Mouse (Mus musculus) heart, adult 18-20 months (tissue): ENCODE measurements at regions not wholly inside any gene's neighbourhood (a gene's known extent, or its start where the extent isn't known, plus 50 kb on each side); places are given as distances from the start of the nearest gene placed in this dataset.
A peak's percentile ranks its signal among the peaks of the same experiment; 100 is the strongest.

Experiments used
- DNase-seq, 2 experiments: peaks; one replicate each; pipeline ENCODE4 v3.0.0; 2021 to 2022; ENCODE audit warnings: mixed read lengths in 1 of 2

DNA sequence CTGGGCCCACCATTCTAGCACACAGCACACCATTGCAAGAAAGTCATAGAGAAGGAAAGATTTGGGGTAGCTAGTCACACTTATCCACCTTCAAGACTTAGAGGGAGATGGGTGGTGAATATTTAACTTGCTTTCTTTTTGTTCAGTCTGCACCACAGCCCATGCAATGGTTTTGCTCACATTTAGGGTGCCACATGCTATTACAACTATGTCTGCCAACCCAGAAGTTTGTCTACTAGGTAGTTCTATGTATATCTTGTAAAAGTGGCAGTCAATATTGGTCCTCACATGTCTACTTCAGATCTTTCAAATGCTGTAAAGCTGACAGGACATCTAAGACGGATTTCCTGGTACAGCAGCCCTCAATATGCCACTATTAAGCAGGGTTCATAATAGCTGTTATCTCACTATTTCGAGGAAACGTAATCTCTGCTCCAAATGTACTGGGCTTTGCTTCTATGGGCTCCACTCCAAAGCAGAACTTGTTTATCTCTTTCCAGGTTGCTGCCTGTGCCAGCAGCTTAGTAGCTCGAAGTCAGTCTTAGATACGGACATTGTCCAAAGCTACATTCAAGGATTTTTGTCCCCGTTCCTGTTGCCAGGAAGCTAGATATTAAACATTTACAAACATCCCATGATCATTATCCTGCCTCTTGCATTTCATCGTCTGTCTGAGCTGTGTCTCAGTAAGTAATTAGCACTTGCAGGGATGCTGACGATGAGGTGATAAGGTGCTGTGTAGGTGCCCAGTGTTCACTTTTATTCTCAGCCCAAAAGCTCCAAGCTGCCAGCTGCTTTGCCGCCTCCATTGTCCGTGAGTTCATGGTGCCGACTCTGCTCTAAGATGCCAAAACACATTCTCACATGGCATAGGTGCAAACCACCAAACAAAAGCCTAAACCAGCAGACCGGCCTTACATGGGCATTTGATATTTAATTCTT lies 327.8 kb upstream of the Robo2 start:
- DNase-seq, result peak; percentile 8 to 13

DNA sequence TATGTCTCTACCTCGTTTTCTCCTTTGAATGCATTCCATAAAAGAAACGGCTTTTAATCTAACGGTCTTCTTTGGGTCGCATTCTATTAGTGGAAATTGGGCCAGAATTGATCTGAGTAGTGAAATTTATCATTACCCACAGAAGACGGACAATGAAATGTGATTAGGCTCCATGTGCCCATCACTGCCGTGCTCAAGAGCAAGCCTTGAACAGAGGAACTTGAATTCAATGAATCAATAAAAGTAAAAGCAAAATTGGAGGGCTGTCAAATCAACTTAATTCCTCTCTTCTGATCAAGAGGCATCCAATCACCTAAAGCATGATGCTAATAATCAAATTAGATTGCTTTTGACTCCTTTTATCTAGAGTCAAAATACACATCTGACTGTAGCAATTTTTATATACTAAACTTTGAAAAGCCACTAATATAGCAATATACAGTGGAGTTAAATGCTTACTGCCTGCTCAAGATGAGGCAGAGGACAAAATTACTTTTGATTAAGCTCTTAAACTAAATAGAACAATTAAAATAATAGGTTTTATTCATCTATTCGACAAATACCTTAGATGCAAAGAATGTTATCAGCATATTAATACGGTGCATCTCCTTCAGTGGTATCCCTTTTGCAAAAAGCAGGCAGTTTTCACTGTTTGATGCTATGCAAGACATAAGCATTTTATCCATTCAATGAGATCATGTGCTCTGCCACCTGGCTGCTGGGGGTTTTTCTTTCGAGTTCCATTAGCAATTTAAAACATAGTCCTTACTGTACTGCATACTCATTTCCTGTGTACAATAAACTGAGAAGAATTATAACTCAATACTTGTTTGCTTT lies 321.5 kb upstream of the Robo2 start:
- no peak for DNase-seq

GRCm38 (mm10) chr16:74730169-74730794 lies 318.7 kb upstream of the Robo2 start:
- DNase-seq, result no peak

DNA sequence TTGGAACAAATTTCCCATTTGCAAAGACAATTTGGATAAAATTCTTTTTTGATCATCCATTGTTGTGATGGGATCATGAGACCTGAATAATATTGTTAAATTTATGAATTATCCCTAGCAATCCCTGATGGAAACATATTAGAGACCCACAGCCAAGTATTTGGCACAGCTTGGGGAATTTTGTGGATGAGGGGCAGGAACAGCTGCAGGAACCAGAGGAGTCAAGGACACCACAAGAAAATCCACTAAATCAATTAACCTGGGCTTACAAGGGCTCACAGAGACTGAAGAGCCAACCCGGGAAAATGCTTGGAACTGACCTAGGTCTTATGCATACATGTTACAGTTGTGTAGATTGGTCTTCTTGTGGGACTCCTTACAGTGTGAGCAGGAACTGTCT lies 311.6 kb upstream of the Robo2 start:
- no peak for DNase-seq

DNA sequence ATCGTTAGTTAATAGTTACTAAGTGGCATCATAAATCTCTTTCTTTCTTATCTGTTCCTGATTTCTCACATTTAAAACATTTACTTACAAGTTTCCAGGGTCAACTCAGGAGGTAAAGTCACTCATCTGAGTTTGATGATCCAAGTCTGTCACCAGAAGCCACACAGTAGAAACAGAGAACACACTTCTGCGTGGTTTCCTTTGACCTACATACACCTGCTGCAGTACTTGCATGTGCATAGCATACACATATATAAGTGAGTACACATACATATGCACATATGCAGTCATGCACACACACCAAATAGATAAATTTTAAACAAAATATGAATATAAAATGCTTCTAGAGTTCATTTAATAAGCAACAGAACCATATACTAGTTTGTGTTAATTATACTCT lies 306.5 kb upstream of the Robo2 start:
- no peak for DNase-seq

DNA sequence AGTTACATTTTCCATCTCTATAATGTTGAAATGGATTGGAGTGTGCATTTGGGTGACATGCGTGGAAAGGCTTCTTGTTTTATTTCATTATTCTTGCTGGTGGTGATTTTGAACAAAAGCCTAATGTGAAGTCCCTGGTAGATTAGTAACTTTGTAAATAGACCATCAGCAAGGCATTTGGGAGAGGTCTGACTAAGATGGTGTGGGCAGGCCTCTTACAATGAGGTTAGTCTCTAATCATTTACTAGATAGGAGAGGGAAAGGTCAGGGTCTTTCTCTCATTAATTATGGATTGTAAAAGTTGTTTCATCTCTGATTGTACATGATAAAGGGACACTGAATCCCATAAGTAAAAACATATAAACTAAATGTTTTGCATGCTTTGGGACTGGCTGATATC lies 306.0 kb upstream of the Robo2 start:
- no peak for DNase-seq

- DNase-seq, result no peak
Observed at GRCm38 (mm10) chr16:74714950-74715349, 303.3 kb upstream of the Robo2 start.

DNA sequence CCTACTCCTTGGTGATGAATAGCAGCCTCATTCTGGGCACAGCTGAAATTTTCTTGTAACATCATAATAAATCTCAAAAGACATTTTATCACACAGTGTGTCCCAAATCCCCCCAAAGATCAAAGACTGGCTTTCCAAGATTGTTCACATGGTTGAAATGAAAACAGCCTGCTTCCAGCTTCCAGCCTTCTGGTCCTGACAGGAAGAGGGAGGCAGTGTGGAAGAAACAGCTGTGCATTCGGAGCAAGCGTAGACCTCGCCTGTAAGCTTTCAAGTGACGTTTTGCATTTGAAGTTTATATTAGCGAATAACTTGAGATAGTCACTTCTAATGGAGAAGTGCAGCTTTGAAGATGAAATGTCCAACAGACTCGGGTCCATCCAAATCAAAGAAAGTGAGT lies 300.9 kb upstream of the Robo2 start:
- no peak for DNase-seq

DNA sequence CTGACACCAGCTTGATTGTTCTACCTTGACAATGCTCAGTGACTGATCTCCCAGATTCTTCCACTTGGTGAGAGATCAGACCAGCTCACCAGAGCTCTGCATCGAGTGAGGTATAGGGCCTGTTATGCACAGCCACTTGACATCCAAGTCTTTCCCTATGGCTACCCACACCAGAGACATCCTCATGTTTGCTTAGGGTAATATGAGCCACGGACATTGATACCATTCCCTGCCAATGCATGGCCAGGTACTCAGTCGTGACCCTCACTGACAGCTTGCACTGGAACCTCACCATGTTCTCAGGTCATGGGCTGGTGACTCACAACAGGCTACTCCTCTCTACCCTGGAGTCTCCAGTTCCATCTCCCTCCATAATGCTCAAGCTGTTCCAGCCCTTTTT lies 290.4 kb upstream of the Robo2 start:
- DNase-seq, result no peak

- DNase-seq, result no peak
Observed at GRCm38 (mm10) chr16:74683371-74683770, 271.7 kb upstream of the Robo2 start.

DNA sequence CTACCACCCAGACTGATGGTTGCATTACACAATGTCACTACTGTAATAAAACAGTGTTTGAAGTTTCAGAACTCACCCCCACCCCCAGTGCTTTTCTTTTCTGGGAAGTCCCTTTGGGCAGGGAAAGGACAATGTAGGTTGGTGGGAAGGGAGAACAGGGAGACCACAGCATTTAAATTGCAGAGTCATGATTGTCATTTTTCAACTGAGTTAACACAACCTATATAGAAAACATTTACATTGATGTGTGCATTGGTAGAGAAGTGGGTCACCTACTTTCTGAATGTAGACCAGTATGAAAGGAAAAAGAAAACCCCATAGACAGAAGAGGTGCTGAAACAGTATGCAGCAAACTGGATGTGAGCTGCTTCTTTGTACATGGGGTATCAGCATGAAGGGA lies 264.0 kb upstream of the Robo2 start:
- DNase-seq, result no peak

DNA sequence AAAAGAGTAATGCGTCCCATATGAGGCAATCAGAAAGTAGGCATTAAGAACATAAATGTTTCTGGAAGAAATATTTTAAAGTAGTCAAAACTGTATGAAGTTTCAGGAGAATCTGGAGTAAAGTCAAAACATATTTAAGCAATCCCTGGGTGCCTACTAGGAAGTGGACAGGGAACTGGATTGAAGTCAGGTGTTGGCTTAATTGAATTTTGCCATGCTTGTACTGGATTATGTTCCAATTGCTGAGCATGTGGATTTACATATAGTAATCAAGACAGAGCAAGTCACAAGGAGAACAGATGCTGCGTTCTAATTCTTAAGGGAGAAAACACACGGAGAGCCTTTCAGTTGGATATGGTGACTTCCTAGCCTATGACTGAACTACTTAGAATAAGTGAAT lies 259.8 kb upstream of the Robo2 start:
- no peak for DNase-seq

DNA sequence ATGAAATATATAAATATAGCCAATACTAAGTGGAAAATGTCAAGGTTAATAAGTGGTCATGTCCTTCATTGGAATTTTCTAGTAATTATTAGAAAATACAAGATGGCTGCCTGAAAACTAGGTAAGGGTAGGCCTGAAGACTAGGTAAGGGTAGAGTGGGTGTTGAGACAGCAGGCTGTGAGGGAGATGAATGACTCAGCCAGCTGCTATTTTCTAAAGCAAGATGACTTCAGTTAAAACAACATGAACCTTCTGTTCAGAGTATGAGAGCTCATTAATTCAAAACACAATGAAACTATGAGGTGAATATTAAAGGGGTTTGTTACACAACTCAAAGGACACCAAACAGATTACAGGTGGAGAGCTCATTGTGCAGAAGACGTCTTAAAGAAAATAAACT lies 252.7 kb upstream of the Robo2 start:
- no peak for DNase-seq

DNA sequence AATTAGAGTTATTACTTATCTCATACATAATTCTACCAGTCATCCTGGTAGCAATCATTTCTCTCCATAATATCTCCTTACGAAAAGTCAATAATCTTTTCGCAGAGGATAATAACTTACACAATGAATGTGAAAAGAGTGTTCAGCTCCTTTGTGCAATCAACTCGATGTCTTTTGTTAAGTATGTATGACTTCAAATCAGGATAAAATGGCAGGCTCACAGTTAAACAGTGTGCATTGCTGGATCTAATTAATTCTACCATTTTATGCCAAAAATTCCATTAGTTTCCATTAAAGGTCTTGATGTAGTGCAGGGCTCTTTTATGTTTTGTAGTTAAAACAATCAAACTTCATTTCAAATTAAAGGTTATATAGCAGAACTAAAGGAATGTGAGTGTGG lies 239.6 kb upstream of the Robo2 start:
- no peak for DNase-seq

GRCm38 (mm10) chr16:74649207-74649606 lies 237.6 kb upstream of the Robo2 start:
- no peak for DNase-seq

DNA sequence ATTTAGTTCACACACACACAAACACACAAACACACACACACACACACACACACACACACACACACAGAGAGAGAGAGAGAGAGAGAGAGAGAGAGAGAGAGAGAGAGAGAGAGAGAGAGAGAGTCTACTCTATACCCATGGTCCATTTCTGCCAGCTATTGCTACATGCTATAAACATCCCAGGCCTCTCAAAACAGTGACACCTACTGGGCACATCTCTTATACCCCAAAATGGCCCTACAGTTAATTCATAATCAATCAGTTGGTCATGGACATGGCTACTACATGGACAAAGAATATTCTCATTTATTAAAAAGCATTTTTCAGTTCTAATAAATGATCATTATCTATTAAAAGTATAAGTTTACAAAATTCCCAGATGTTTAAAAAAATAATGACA lies 236.8 kb upstream of the Robo2 start:
- DNase-seq, result no peak

DNA sequence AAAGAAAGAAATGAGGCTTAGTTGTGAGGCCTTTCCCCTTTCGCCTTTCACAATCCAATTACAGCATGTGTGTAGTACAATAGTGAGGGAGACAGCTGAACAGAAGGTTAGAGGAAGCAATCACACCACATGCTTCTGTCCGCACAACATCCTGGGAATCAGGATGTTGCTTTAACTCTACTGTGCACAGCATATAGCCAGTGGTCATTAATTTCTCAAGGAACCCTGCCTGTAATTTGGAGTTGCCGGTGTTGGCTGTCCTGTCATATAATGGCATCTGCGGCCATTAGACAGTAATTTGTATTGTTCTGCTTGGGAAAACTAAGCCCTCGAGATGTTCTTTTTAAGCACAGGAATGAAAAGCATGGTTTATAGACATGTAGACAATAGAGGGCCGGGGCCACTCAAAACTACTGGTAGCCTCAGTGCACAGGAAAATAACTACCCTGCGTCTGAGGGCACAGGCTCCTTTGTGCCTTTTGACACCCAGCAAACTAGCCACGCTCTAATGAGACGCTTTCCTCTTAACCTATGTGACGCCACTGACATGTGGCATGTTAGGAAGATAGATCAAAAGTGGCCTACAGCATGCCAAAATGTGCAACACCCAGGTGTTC lies 233.2 kb upstream of the Robo2 start:
- DNase-seq, result no peak

- DNase-seq, result no peak
Observed at GRCm38 (mm10) chr16:74639805-74640204, 228.2 kb upstream of the Robo2 start.

DNA sequence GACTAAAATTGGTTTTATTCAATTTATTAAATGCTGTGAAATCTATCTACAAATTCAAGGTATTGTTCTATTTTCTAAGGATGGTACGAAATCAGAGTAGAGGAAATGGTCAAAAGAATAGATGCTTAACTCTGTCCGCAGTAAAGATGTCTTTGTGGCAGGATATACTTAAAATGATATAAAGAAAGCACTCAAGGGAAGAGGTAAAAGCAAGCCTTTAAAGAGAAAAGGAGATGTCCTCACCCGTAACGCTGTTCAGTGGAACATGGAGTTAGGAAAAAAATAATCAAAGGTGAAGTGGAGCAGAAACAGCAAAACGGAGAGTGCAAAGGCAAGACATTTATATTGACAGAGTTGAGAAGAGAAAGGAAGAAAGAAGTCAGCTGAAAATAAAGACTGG lies 226.0 kb upstream of the Robo2 start:
- DNase-seq, result no peak

DNA sequence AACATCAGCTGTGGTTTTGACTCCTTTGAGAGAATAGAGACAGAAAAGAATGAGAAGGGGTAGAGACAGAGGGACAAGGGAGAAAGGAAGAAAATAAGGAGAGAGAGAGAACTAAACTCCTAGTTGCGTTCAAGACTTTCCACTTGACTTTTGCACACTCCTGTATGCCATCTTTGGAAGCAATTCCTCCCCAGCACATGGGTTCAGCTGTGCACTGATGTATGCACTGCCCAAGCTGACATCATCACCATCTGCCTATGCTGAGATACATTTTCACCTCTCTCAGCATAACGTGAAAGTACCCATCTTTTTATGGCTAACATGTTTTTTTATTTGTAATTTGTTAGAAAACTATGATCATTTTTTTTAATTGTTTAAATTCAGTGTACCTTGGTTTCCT lies 214.2 kb upstream of the Robo2 start:
- DNase-seq, result no peak

DNA sequence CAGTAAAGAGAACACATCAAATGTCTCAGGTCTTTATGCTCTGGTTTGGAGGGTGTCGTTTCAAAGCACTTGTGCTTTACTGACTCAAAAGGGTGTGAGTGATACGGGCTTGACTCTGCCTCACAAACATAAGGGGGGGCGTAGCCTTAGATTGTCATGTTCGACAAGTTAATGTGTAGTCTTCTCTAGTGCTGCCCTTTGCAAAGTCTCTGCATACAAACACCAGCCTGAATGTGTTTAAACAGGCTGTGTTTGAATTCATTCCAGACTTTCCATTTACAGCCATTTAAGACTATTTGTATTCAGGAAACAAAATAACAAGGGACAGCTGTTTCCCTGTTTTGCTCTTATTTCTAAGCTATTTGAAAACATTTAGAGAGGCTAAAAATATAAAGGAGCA lies 200.4 kb upstream of the Robo2 start:
- DNase-seq, result no peak

- DNase-seq, result no peak
Observed at GRCm38 (mm10) chr16:74609564-74609963, 197.9 kb upstream of the Robo2 start.

DNA sequence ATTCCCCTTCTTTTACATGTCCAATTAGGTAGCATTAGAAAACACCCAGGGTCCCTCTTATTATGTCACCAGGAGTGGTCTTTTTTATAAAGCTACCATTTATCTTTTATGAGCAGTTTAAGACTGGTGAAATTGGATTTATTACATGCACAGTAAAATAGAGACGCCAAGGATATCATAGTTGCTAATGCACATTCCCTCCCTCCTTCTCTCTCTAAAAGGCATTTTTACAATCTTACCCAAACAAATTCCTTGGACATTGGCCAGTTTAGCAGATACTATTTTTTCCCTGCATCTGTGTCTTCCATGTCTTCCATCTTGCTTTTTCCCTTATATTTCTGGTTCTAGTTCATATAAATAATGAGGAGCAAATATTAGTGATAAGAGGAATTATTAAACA lies 186.7 kb upstream of the Robo2 start:
- no peak for DNase-seq
